Mouse (Mus musculus): ENCODE results near the gene Mipep. TPM values are rescaled to one million over a fixed set of nuclear protein-coding genes. Genes with fewer than 3 reads are reported as not detected.

Mipep gene
- polyA plus RNA-seq, 1 experiment from 2014 or later: 18.8 TPM

DNA sequence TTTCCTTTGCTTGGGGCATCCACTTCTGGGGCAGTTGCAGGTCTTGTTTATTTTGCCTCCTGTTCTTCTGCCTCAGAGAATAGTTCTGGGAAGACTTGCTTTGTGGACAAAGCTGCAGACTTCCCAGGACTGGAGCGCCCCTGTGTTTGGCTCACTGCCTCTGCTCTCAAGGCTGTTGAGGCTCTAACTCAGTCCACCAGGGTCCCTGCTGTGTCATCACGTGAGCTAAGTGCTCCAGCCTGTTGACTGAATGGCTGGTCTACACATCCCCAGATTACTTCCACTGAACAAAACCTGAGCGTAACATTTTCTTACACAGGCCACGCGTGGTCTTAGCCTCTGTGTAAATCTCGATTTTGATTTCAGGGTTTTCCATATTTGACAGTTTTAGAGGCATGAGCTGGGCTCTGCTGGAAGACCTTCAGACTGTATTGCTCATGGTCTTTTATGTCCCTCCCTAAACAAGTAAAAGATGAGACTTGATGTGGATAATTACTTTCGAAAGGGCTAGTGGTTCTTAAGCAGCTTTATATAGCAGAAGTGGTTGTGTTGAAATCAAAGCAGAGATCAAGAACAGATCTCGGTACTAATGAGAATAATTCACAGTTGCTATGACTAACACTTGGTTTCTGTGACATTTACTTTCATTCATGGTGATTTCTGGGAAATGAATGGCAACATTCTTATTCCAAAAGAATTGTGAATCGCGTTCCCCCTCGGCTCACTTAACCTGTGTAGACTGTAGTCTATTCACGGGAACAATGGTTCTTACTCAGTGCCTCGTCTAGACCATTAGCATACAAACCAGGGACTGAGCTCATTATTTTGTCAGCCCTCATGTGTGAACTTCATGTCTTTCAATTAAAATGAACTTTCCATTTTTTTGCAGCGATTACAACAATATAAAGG, 31.2 kb upstream of the Mipep start:
- Histone ChIP-seq H3K9ac (ENCODE audit: low read length) (no peak overlapping the region), H3K4me2 (ENCODE audit: low read depth, low read length) (no peak overlapping the region), H3K36me3 (ENCODE audit: control insufficient read depth, insufficient read depth, low read length) (peaks cover 13% of the 10 kb centered on the region; the same call in 1 of the 2 replicates), H3K27me3 (ENCODE audit: control insufficient read depth, insufficient read depth, low read length) (no peaks in the 10 kb centered on the region), H3K4me3 (replicated peaks; ENCODE audit: low read length) (no peak overlapping the region), H3K27ac (ENCODE audit: low read length) (no peak overlapping the region), H3K4me1 (ENCODE audit: control insufficient read depth, insufficient read depth, low read length) (no peaks in the 10 kb centered on the region), H3K9me3 (replicated peaks; ENCODE audit: control insufficient read depth, low read length) (no peaks in the 10 kb centered on the region)
- no peak for ATAC-seq (ENCODE audit: insufficient read depth, low FRiP score)
- WGBS: 84% methylated on average over 14 of the region's 14 CpGs

DNA sequence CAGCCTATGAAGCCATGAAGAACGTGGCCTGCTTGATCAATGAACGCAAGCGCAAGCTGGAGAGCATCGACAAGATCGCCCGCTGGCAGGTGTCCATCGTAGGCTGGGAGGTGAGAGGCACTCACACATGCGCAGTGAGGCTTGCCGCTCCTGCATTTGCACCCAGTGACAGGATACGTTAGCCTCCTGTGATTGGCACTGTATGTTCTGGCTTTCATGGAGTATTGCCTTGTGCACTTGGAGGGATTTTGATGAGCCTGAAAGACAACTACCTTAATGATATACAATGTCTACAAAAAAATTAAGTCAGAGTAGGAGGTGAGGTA, 30.6 kb upstream of the Mipep start:
- Histone ChIP-seq H3K27ac (ENCODE audit: low read length) (no peak overlapping the region), H3K4me2 (ENCODE audit: low read depth, low read length) (no peak overlapping the region), H3K9me3 (replicated peaks; ENCODE audit: control insufficient read depth, low read length) (no peaks in the 10 kb centered on the region), H3K27me3 (ENCODE audit: control insufficient read depth, insufficient read depth, low read length) (no peaks in the 10 kb centered on the region), H3K4me3 (replicated peaks; ENCODE audit: low read length) (no peak overlapping the region), H3K36me3 (ENCODE audit: control insufficient read depth, insufficient read depth, low read length) (peaks cover 13% of the 10 kb centered on the region; the same call in 1 of the 2 replicates), H3K9ac (ENCODE audit: low read length) (no peak overlapping the region), H3K4me1 (ENCODE audit: control insufficient read depth, insufficient read depth, low read length) (no peaks in the 10 kb centered on the region)
- 94% methylated on average over 10 of the region's 10 CpGs for WGBS
- ATAC-seq (ENCODE audit: insufficient read depth, low FRiP score): no peak

DNA sequence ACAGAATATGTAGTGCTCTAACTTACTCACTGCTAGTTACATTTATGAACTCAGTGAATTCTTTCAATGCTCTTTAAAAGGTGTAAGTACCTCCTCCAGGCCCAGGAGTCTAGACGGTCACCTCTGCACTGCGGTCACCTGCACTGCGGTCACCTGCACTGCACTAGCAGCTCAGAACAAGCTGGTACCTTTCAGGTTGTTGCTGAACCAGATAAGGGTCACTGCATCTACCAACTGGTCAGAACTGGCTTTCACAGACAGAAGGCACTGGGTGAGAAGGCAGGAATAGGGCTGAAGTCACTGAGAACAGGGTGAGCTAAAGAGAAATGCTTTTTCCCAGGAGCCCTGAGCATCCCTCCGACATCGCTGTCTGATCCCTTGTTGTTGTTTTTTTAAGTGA, 29.7 kb upstream of the Mipep start:
- ATAC-seq (ENCODE audit: insufficient read depth, low FRiP score): no peak
- 98% methylated on average over 5 of the region's 5 CpGs for WGBS
- no peak overlapping the region for H3K4me3 ChIP-seq (replicated peaks; ENCODE audit: low read length)
- no peak overlapping the region for H3K4me2 ChIP-seq (ENCODE audit: low read depth, low read length)
- H3K4me1 ChIP-seq (ENCODE audit: control insufficient read depth, insufficient read depth, low read length): no peaks in the 10 kb centered on the region
- H3K27me3 ChIP-seq (ENCODE audit: control insufficient read depth, insufficient read depth, low read length): no peaks in the 10 kb centered on the region
- no peak overlapping the region for H3K9ac ChIP-seq (ENCODE audit: low read length)
- peaks cover 13% of the 10 kb centered on the region; the same call in 1 of the 2 replicates for H3K36me3 ChIP-seq (ENCODE audit: control insufficient read depth, insufficient read depth, low read length)
- no peak overlapping the region for H3K27ac ChIP-seq (ENCODE audit: low read length)
- H3K9me3 ChIP-seq (replicated peaks; ENCODE audit: control insufficient read depth, low read length): no peaks in the 10 kb centered on the region

DNA sequence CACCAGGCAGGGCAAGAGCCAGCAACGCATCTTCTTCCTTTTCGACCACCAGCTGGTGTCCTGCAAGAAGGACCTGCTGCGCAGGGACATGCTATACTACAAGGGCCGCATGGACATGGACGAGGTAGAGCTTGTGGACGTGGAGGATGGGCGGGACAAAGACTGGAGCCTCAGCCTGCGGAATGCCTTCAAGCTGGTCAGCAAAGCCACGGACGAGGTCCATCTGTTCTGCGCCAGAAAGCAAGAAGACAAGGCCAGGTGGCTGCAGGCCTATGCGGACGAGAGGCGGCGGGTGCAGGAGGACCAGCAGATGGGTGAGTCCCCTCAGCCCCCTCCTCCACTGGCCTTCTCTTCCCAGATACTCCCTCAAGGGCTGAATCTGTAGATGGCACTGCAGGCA, 28.1 kb upstream of the Mipep start:
- H3K27me3 ChIP-seq (ENCODE audit: control insufficient read depth, insufficient read depth, low read length): no peaks in the 10 kb centered on the region
- no peaks in the 10 kb centered on the region for H3K9me3 ChIP-seq (replicated peaks; ENCODE audit: control insufficient read depth, low read length)
- H3K36me3 ChIP-seq (ENCODE audit: control insufficient read depth, insufficient read depth, low read length): peaks cover 11% of the 10 kb centered on the region; the same call in 1 of the 2 replicates
- ATAC-seq (ENCODE audit: insufficient read depth, low FRiP score): 0 out of 2 replicates have a peak, but pooled peaks have one; percentile 54
- no peak overlapping the region for H3K4me3 ChIP-seq (replicated peaks; ENCODE audit: low read length)
- H3K27ac ChIP-seq (ENCODE audit: low read length): no peak overlapping the region
- 72% methylated on average over 15 of the region's 15 CpGs for WGBS
- no peak overlapping the region for H3K9ac ChIP-seq (ENCODE audit: low read length)
- no peak overlapping the region for H3K4me2 ChIP-seq (ENCODE audit: low read depth, low read length)
- H3K4me1 ChIP-seq (ENCODE audit: control insufficient read depth, insufficient read depth, low read length): no peaks in the 10 kb centered on the region

DNA sequence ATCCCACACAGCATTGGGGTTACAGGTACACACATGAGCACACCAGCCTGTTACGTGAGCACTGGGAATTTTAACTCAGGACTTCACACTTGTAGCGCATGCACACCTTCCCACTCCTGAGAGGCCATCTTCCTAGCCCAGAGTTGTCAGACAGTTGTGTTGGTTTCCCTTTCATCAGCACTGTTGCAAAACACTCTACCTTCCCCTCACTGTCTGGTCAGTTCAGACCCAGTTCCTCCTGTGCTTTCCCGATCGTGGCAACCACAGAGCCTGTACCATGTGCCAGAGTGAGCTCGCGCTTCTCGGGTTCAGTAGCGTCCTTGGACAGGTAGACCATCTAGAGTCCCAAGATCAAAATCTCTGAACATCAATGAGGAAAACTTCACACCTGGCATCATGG, 27.1 kb upstream of the Mipep start:
- Histone ChIP-seq H3K9me3 (replicated peaks; ENCODE audit: control insufficient read depth, low read length) (no peaks in the 10 kb centered on the region), H3K9ac (ENCODE audit: low read length) (no peak overlapping the region), H3K4me2 (ENCODE audit: low read depth, low read length) (no peak overlapping the region), H3K4me3 (replicated peaks; ENCODE audit: low read length) (no peak overlapping the region), H3K27ac (ENCODE audit: low read length) (no peak overlapping the region), H3K27me3 (ENCODE audit: control insufficient read depth, insufficient read depth, low read length) (no peaks in the 10 kb centered on the region), H3K4me1 (ENCODE audit: control insufficient read depth, insufficient read depth, low read length) (no peaks in the 10 kb centered on the region), H3K36me3 (ENCODE audit: control insufficient read depth, insufficient read depth, low read length) (0 out of 2 replicates have a peak, but pooled peaks cover 11% of the 10 kb centered on the region)
- WGBS: 86% methylated on average over 8 of the region's 8 CpGs
- no peak for ATAC-seq (ENCODE audit: insufficient read depth, low FRiP score)

DNA sequence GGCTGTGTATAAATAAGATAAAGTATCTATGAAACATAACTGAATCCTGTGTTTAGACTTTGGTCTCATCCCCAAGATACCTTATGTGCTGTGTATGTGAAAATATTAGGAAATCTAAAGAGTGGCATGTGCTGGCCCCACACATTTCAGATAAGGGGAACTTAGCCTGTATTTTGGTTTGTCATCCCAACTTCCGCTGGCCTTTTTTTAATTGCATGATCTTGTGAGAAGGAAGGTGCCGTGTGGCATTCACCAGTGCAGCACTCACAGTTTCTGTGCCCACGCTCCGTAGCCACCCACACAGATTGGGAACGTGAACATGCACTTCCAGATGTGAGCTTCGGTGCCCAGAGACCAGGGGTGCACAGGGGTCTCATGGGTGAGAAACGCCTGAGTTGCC, 26.7 kb upstream of the Mipep start:
- WGBS: 88% methylated on average over 7 of the region's 7 CpGs
- Histone ChIP-seq H3K4me3 (replicated peaks; ENCODE audit: low read length) (no peak overlapping the region), H3K9me3 (replicated peaks; ENCODE audit: control insufficient read depth, low read length) (no peaks in the 10 kb centered on the region), H3K27me3 (ENCODE audit: control insufficient read depth, insufficient read depth, low read length) (no peaks in the 10 kb centered on the region), H3K27ac (ENCODE audit: low read length) (no peak overlapping the region), H3K9ac (ENCODE audit: low read length) (no peak overlapping the region), H3K36me3 (ENCODE audit: control insufficient read depth, insufficient read depth, low read length) (0 out of 2 replicates have a peak, but pooled peaks cover 11% of the 10 kb centered on the region), H3K4me2 (ENCODE audit: low read depth, low read length) (no peak overlapping the region), H3K4me1 (ENCODE audit: control insufficient read depth, insufficient read depth, low read length) (0 out of 2 replicates have a peak, but pooled peaks cover 2% of the 10 kb centered on the region)
- ATAC-seq (ENCODE audit: insufficient read depth, low FRiP score): no peak

DNA sequence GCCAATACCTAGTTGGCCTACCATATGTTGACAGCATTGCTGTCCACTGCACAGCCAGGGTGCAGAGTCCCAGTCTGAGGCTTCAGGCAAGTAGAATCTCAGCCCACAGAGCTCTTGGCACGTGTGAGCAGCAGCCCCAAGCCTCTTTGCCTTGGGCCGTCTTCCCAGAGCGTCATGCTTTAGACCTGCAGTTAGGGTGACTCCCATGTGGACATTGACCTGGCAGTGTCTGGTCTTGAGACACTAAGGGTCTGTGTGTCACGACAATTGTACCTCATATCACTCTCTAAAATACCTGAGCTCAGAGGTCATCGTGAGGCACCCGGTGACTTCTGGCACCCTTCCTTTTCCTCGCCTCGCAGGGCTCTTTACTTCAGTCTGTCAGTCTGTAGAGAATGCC, 25.3 kb upstream of the Mipep start:
- H3K27ac ChIP-seq (ENCODE audit: low read length): no peak overlapping the region
- ATAC-seq (ENCODE audit: insufficient read depth, low FRiP score): no peak
- no peaks in the 10 kb centered on the region for H3K27me3 ChIP-seq (ENCODE audit: control insufficient read depth, insufficient read depth, low read length)
- H3K9me3 ChIP-seq (replicated peaks; ENCODE audit: control insufficient read depth, low read length): no peaks in the 10 kb centered on the region
- H3K4me2 ChIP-seq (ENCODE audit: low read depth, low read length): no peak overlapping the region
- no peak overlapping the region for H3K9ac ChIP-seq (ENCODE audit: low read length)
- H3K4me3 ChIP-seq (replicated peaks; ENCODE audit: low read length): no peak overlapping the region
- 0 out of 2 replicates have a peak, but pooled peaks cover 3% of the 10 kb centered on the region for H3K4me1 ChIP-seq (ENCODE audit: control insufficient read depth, insufficient read depth, low read length)
- WGBS: 91% methylated on average over 8 of the region's 8 CpGs
- H3K36me3 ChIP-seq (ENCODE audit: control insufficient read depth, insufficient read depth, low read length): 0 out of 2 replicates have a peak, but pooled peaks cover 11% of the 10 kb centered on the region

DNA sequence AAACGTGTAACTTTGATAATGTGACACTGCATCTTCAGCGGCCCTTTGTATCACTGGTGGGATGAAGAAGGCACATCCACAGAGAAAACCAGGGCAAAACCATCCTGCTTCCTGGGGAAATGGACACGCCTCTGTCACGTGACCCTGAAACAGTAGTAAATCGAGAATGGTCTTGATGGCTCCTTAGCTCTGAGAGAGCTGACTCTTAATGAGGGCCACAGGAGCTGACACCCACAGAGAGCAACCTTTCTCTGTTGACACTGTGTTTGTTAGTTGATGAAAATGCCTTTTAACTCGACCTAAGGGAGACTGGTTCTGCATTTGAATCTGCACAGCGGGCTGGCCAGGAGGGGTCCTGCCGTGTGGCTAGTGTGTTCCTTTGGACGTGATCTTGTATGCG, 22.6 kb upstream of the Mipep start:
- no peaks in the 10 kb centered on the region for H3K9me3 ChIP-seq (replicated peaks; ENCODE audit: control insufficient read depth, low read length)
- no peaks in the 10 kb centered on the region for H3K27me3 ChIP-seq (ENCODE audit: control insufficient read depth, insufficient read depth, low read length)
- H3K27ac ChIP-seq (ENCODE audit: low read length): no peak overlapping the region
- no peak for ATAC-seq (ENCODE audit: insufficient read depth, low FRiP score)
- H3K36me3 ChIP-seq (ENCODE audit: control insufficient read depth, insufficient read depth, low read length): 0 out of 2 replicates have a peak, but pooled peaks cover 5% of the 10 kb centered on the region
- no peak overlapping the region for H3K4me3 ChIP-seq (replicated peaks; ENCODE audit: low read length)
- H3K4me2 ChIP-seq (ENCODE audit: low read depth, low read length): no peak overlapping the region
- no peak overlapping the region for H3K9ac ChIP-seq (ENCODE audit: low read length)
- 76% methylated on average over 10 of the region's 10 CpGs for WGBS
- H3K4me1 ChIP-seq (ENCODE audit: control insufficient read depth, insufficient read depth, low read length): 0 out of 2 replicates have a peak, but pooled peaks cover 3% of the 10 kb centered on the region

DNA sequence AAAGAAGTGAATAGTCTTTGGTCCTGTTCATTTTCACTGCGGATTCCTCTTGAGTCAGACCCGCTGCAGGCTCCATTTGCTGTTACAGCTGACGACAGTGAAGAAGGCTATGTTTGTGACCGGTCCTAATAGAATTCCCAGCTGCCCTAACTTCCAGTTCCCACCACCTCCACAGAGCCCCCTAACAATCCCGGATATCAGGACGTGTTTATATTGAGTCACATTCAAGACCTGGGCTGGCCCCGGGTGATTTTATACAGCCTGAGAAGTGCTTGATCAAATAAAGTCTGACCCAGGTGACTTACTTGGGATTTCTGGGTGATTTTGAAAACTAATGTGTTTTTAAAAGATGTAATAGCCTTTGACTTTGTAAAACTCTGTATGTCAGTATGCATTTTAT, 21.6 kb upstream of the Mipep start:
- 44% methylated on average over 7 of the region's 7 CpGs for WGBS
- Histone ChIP-seq H3K9ac (ENCODE audit: low read length) (no peak overlapping the region), H3K27ac (ENCODE audit: low read length) (no peak overlapping the region), H3K4me2 (ENCODE audit: low read depth, low read length) (no peak overlapping the region), H3K4me1 (ENCODE audit: control insufficient read depth, insufficient read depth, low read length) (0 out of 2 replicates have a peak, but pooled peaks cover 3% of the 10 kb centered on the region), H3K4me3 (replicated peaks; ENCODE audit: low read length) (no peak overlapping the region), H3K27me3 (ENCODE audit: control insufficient read depth, insufficient read depth, low read length) (no peaks in the 10 kb centered on the region), H3K36me3 (ENCODE audit: control insufficient read depth, insufficient read depth, low read length) (0 out of 2 replicates have a peak, but pooled peaks cover 5% of the 10 kb centered on the region), H3K9me3 (replicated peaks; ENCODE audit: control insufficient read depth, low read length) (no peaks in the 10 kb centered on the region)
- no peak for ATAC-seq (ENCODE audit: insufficient read depth, low FRiP score)

Measured in stomach, embryonic 16.5 days (tissue).